Mouse (Mus musculus) lung, adult 2 months (tissue): ENCODE results near the gene Cog3.

Source experiments
- CTCF ChIP-seq: fragments of 200-500 bp; IDR thresholded peaks from 2 replicates; pipeline ENCODE4 v1.5.1; 2011; ENCODE audit warnings: mild to moderate bottlenecking, low read length, control low read depth; ENCODE audit not compliant: insufficient read depth
- POLR2A ChIP-seq: fragments of 200-500 bp; IDR thresholded peaks from 2 replicates; pipeline ENCODE4 v1.6.1; 2011; ENCODE audit warnings: low read depth, mild to moderate bottlenecking, control low read depth, low read length, borderline replicate concordance; ENCODE audit errors: extremely low read depth

DNA sequence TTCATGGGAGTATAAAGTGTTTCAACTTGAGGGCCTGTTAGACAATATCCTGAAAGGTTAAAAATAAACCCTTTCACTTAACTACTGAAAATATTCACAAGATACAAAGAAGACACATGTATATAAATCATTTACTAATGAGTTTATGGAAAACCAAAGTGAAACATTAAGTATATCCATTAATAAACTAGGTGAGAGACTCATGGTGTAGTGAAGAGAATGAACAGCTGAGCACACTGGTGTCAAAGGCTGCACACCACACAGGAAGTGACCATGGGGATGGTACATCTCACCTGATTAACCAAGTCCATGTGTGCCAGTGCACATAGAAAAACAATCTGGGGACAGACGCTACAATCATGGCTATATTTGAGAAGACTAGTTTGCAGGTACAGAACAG is 45.3 kb downstream of the Cog3 start:
- TF ChIP-seq CTCF, result no peak
- TF ChIP-seq POLR2A, result no peak
